Mouse (Mus musculus): ENCODE results near the gene Ptbp3.
"Not testable (repeated sequence)": the region's sequence is repeated elsewhere in the genome, so short reads cannot be mapped to it uniquely, and the experiment has no call there.

The Ptbp3 gene

DNA sequence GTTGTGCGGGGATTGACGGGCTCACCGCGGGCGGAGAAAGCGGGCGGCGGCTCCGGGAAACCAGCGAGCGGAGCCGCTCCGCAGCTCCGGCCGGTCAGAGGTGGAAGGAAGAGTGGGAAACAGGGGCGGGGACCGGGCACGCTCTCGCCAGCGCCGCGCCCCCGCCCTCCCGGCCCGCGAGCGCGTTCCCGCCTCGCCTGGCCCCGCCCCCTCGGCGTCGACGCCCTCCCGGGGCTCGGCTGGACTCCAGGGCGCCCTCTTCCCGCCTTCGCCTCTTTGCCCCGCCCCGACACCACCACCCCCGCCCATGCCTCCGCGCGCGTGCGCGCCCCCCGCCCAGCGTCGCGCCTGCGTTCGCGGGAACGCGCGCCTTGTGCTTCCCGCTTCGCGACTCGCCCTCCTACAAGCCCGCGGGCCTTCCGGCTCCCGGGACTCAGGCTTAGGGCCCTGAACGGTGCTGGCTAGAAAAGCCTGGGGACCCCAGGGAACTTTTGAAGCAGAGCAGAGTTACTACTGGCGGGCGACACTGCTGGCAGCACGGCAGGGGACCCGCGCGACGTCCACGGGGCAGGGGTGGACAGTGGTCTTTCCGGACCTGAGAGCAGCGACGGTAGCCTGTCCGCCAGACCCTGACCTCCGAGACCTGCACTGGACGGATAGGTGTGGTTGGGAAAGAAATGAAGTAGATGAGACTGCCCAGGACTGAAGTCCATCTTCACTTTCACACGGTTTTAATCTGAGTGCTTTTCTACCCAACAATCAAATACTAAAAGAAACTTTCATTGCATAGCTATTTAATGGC lies at the start of gene Ptbp3:
Gene Ptbp3, minus strand, starts transcription at position 190 of the 802 bp plus-strand sequence.
- ATAC-seq (ENCODE audit: low TSS enrichment), result peak; percentile 70

GRCm38 (mm10) chr4:59596556-59596955 lies 47.4 kb upstream of the Ptbp3 start:
- ATAC-seq (ENCODE audit: low TSS enrichment), result no peak

- ATAC-seq (ENCODE audit: low TSS enrichment), result no peak
Measured at GRCm38 (mm10) chr4:59594614-59595013, 45.5 kb upstream of the Ptbp3 start.

- ATAC-seq (ENCODE audit: low TSS enrichment), result no peak
Measured at GRCm38 (mm10) chr4:59587872-59588226, 38.7 kb upstream of the Ptbp3 start.

- no peak for ATAC-seq (ENCODE audit: low TSS enrichment)
Measured at GRCm38 (mm10) chr4:59587215-59587871, 38.2 kb upstream of the Ptbp3 start.

DNA sequence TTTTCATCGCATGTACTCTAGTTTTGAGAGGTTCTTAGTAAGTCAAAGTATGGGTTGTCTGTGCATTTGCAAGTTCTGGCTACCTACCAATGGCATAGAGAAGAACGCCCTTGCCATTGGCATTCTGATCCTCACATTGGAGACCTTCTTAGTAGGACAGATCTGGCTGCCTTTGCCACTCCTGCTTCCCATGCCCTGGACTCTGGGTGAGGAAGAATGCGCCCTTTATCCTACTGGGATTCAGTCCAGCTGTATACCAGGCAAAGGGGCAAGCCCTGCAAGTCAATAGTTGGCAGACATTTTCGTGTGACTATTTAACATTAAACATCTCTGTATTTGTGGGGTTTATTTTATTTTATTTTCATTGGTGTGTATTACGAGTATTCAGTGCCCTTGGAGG lies 35.9 kb upstream of the Ptbp3 start:
- no peak for ATAC-seq (ENCODE audit: low TSS enrichment)

DNA sequence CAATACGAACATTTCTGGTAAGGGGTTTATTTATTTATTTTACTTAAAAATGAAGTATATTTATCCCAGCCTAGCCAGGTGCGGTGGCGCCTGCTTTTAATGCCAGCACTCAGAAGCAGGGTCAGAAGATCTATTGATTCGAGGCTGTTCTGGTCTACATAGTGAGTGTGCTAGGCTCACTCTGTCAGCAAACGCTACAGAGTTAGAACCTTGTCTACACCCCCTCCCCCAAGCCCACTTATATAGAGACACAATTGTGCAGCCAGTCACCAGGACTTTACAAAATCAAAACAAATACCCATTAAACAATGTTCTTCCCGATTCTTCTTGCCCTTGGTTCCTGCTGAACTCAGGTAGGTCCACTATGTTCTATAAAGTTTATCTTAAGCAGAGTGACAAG lies 33.0 kb upstream of the Ptbp3 start:
- no peak for ATAC-seq (ENCODE audit: low TSS enrichment)

DNA sequence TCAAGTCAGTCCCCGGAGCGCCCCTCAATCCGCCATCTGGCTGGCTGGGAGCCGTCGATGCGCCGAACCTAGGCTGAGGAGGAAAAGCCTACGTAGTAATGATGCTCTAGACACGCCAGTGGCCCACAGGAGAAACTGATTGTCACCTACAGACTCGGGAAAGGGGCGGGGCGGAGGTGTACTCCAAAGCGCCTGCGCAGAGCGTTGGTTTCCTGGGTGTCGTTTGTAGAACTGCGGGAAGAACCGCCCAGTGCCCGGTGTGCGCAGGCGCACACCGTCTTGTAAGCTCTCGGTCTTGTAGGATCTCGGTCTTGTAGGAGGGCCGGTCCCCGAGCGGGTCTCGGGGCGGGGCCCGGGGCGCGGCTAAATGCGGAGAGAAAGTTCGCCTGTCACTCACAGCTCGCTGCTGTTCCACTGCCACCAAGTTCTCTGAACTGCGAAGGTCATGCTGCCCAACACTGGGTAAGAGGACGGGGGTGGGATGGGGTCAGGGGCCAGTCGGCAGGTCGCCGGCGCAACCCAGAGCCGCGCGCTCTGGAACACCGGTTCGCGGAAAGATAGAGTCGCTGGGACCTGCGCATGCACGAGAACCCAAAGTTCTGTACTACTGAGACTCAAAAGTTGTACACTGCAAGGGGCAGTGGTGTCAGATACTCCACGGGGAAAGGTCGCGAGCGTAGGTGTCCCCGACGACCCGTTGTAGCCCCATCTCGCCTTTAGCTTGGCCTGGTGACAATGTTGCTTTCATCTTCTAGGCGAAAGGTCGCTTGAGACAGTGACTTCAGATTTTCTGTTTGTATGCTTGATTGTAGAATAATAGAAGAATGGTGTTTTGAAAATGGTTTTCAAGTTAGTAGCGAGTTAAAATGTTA lies 32.4 kb upstream of the Ptbp3 start, which contains the start of gene Hsdl2:
Gene Hsdl2, plus strand, starts transcription at position 250 of the 872 bp plus-strand sequence.
- peak; percentile 98 for ATAC-seq (ENCODE audit: low TSS enrichment)

- ATAC-seq (ENCODE audit: low TSS enrichment), result peak; percentile 53
Measured at GRCm38 (mm10) chr4:59580495-59581281, 31.5 kb upstream of the Ptbp3 start.

- ATAC-seq (ENCODE audit: low TSS enrichment), result no peak
Measured at GRCm38 (mm10) chr4:59575184-59575958, 26.2 kb upstream of the Ptbp3 start.

DNA sequence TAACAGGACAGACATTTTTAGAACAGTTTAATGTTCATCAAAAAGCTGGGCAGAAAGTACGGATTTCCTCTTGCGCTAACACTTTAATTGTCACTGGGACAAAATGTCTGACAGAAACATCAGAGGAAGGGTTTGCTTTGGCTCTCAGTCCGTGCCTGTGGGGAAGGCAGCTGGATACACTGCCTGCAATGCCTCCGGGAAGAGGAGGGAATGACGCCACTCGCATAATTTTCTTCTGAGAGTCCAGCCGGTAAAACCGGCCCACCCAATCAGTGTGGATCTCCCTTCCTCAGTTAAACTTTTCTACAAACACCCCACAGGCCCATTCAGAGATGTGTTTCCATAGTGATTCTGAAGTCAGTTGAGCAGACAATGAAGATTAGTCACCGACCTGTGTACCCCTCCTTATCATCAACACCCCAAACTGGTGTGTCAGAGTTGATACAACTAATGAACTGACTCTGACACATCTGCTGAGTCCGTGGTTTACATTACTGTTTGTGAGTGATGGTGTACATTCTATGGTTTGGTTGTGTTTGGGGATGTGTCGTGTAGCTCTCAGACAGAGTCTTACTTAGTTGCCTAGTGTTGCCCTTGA lies 23.5 kb upstream of the Ptbp3 start:
- no peak for ATAC-seq (ENCODE audit: low TSS enrichment)

- ATAC-seq (ENCODE audit: low TSS enrichment), result not testable (repeated sequence)
Measured at GRCm38 (mm10) chr4:59570519-59570918, 21.4 kb upstream of the Ptbp3 start.

- peak; percentile 89 for ATAC-seq (ENCODE audit: low TSS enrichment)
Measured at GRCm38 (mm10) chr4:59569538-59569937, 20.4 kb upstream of the Ptbp3 start.

GRCm38 (mm10) chr4:59567576-59568260 lies 18.6 kb upstream of the Ptbp3 start:
- ATAC-seq (ENCODE audit: low TSS enrichment), result no peak

DNA sequence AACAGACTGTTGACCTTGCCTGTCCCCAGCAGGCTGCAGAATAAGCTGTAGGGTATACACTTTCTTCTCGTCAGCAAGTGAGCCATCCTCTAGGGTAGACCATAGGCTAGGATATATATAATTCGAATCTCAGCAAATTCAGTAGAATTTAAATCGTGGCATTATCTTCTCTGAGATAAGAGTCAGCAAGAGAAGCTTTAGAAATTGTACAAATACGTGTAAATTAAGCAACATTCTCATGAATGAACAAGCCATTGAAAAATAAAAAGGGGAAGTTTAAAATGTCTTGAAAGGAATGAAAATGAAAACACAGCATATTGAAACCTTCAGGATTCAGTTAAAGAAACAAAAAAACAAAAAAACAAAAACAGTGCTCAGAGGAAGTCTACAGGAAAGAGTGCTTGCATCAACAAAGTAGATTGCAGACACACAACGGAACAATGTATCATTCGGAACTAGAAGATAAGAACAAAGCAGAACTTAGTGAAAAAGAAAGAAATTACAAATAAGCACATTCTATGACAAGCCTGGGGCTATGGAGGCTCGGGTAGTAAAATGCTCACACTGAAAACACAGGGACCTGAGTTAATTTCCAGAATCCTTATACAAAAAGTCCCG lies 16.5 kb upstream of the Ptbp3 start:
- no peak for ATAC-seq (ENCODE audit: low TSS enrichment)

DNA sequence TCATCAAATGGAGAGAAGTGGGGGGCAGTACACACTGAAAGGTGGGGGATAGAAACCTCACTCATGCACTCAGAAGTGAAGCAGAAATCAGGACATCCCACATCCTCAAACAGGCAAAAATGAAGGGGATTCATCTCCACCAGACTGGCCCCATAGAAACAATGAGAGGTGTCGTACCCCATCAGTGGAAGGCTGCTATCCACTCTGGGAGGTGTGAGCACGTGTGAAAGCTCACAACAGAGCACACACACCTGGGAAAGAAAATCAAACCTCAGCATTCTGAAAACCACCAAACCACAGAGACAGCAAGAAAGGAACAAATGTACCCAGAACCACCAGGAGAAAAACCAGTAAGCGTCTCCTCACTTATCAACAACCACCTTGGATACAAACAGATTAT lies 15.0 kb upstream of the Ptbp3 start:
- no peak for ATAC-seq (ENCODE audit: low TSS enrichment)

DNA sequence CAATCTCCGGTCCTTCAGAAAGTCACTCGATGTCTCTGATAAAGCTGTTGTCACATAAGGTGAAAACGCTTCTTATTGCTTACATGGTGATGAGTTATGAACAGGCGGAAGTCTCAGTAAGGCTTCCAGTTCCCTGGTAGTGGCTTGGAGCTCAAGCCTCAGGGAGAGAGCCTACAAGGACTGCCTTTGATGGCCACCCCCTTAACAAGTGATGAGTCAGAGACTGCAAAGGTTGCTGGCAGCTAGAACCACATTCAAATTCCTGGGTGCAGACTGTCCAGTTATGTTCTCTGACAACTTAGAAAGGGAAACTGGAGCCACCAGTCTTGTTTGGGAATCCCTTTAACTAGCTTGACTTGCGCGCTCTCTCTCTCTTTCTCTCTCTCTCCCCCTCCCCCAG lies 11.0 kb upstream of the Ptbp3 start:
- ATAC-seq (ENCODE audit: low TSS enrichment), result peak; percentile 80

- no peak for ATAC-seq (ENCODE audit: low TSS enrichment)
Measured at GRCm38 (mm10) chr4:59558096-59558720, 9.0 kb upstream of the Ptbp3 start.

GRCm38 (mm10) chr4:59557343-59557742 lies 8.2 kb upstream of the Ptbp3 start:
- ATAC-seq (ENCODE audit: low TSS enrichment), result not testable (repeated sequence)
